Mouse (Mus musculus) heart, adult 2 months (tissue): ENCODE measurements around the gene Tfap2c.

ENCODE experiments used
- CTCF ChIP-seq: fragments of 200-600 bp; IDR thresholded peaks from 2 replicates; pipeline ENCODE4 v1.8.1; 2022; ENCODE audit warnings: antibody characterized with exemption, mild to moderate bottlenecking, moderate library complexity
- POLR2A ChIP-seq: fragments of 200-500 bp; IDR thresholded peaks from 2 replicates; pipeline ENCODE4 v1.6.1; 2011; ENCODE audit warnings: mild to moderate bottlenecking, low read depth, low read length, control low read depth; ENCODE audit not compliant: insufficient read depth

- TF ChIP-seq CTCF (no peak), POLR2A (no peak)
These were observed 11.6 kb downstream of the Tfap2c start for GRCm38 (mm10) chr2:172561016-172561415.
